Mouse (Mus musculus): Measurements from ENCODE around the gene Olfr1233. TPM values are rescaled to one million over a fixed set of nuclear protein-coding genes. Genes with fewer than 3 reads are reported as not detected.

The Olfr1233 gene
- not detected in 2 replicates for polyA plus RNA-seq (2015; fragmentation: Nextera tagmentation; extraction: Ambion mirVana)

DNA sequence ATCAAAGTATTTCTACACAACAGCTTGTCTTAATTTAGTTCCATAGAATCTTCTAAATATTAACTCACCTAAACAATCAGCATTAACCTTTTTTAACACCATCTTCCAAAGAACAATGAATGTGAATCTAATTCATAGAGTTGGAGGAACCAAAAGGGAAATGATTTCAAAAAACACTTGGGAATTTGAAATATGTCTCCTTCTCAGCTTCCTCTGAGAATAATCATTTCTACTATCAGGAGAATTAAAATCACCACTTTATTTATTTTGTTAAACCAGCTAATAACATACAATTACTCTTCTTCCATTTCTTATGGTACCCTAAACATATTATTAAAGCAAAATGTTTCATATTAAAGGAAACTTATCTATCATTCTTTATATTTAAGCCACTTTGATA, at the start of gene Olfr1233:
TSS of gene Olfr1233 (minus strand) at position 101 of the 400 bp plus-strand sequence.

DNA sequence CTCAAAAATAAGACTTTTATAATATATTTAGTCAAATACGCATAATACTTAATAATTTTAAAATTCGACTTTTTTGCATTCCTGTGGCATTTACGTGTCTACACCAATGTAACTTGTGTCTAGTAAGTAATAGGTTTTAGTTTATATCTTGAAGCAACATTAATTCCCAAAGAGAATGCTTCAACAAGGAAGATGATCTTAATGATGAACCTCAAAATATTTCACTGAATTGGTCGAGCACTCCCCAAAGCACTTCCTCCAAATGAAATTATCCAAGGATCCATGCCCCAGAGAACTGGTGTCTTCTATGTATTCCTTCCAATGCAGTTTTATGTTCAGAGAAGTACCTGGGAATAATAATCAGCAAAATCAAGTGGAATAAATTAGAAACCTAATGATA, 22.6 kb upstream of the Olfr1233 start, which contains the start of gene Olfr1234:
TSS of gene Olfr1234 (minus strand) at position 101 of the 400 bp plus-strand sequence.

DNA sequence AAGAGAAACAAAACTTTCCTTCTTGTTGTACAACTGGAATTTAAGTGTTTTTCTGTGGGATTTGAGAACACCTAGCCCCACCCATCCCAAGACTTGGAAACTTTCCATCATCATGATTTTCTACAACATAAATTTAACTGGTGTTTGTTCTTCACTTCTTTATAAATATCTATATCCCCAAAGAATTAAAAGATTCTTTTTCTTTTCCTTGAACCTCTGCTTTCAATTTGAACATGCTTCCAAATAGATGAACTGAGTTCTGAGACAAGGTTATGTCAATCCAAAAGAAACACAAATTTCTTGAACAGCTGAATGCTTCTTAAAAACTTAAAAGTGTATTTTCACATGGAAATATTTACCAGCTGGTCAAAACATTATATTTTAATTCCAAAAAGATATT, 12.6 kb downstream of the Olfr1233 start, which contains the start of gene Olfr1232:
TSS of gene Olfr1232 (minus strand) at position 101 of the 400 bp plus-strand sequence.

DNA sequence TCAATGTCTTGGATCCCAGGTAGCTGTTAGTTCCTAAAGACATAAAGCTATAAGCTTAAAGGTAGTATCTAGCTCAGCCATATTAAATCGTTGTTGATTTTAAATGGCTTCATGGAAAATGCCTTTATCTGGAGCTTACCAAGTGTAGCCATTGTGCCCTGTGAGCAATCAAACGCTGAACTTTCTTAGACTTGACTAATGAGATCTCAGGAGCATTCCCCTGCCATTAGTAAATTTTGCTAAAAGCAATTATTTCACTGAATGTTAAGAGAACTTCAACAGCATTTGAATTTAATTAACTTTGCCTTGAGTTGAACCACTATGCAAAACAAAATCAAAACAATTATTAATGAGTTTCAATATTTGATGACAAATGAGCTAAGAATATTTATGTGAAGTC, 35.2 kb downstream of the Olfr1233 start, which contains the start of gene Olfr1231:
TSS of gene Olfr1231 (minus strand) at position 101 of the 400 bp plus-strand sequence.

DNA sequence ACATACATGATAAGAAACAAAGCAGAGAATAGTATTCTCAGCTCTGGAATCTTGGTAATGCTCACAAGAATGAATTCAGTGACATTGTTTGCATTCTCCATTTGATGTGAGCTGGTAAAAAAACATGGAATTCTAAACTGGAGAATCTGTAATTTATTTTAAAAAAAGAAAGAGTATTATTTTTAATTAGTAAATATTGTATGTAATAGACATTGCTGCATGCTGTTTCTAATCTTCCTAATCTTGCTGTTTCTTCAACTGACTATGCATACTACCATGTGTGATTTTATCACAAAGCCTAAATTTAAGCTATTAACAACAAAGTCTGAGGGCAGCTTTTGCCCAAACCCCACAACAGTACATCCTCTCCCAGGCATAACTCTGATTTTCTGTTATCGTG, 45.0 kb downstream of the Olfr1233 start, which contains the start of gene Olfr1230:
TSS of gene Olfr1230 (minus strand) at position 101 of the 400 bp plus-strand sequence.

DNA sequence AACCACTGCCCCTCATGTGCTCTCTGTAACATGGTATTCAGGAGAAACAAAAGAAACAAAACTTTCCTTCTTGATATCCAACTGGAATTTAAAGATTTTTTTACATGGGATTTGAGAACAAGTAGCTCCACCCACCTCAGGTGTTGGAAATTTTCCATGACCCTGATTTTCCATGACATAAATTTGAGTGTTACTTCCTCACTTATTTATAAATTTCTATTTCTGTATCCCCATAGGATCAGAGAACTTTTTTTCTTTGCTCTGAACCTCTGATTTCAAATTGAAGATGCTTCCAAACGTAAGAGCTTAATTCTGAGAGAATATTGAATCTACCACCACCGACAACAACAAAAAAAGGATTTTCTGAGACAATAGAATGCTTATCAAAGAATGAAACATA, 54.3 kb downstream of the Olfr1233 start, which contains the start of gene Olfr1229:
TSS of gene Olfr1229 (minus strand) at position 101 of the 400 bp plus-strand sequence.

Other genes with a start within 250 kb of the Olfr1233 start
- gene Olfr1220, start 235.6 kb downstream of the Olfr1233 start, polyA plus RNA-seq (2015; fragmentation: Nextera tagmentation; extraction: Ambion mirVana): not detected in 2 replicates
- not detected in 2 replicates for gene Olfr1221, start 225.1 kb downstream of the Olfr1233 start, polyA plus RNA-seq (2015; fragmentation: Nextera tagmentation; extraction: Ambion mirVana)
- not detected in 2 replicates for gene Olfr1222, start 209.3 kb downstream of the Olfr1233 start, polyA plus RNA-seq (2015; fragmentation: Nextera tagmentation; extraction: Ambion mirVana)
- gene Olfr1223, start 190.8 kb downstream of the Olfr1233 start, polyA plus RNA-seq (2015; fragmentation: Nextera tagmentation; extraction: Ambion mirVana): not detected in 2 replicates
- not detected in 2 replicates for gene Olfr1224-ps1, start 178.3 kb downstream of the Olfr1233 start, polyA plus RNA-seq (2015; fragmentation: Nextera tagmentation; extraction: Ambion mirVana)
- gene Olfr1225, start 167.7 kb downstream of the Olfr1233 start, polyA plus RNA-seq (2015; fragmentation: Nextera tagmentation; extraction: Ambion mirVana): not detected in 2 replicates
- not detected in 2 replicates for gene Olfr1226, start 142.3 kb downstream of the Olfr1233 start, polyA plus RNA-seq (2015; fragmentation: Nextera tagmentation; extraction: Ambion mirVana)
- gene Olfr1228, start 88.3 kb downstream of the Olfr1233 start, polyA plus RNA-seq (2015; fragmentation: Nextera tagmentation; extraction: Ambion mirVana): not detected in 2 replicates
- gene Olfr1229, start 54.4 kb downstream of the Olfr1233 start, polyA plus RNA-seq (2015; fragmentation: Nextera tagmentation; extraction: Ambion mirVana): not detected in 2 replicates
- not detected in 2 replicates for gene Olfr1230, start 45.1 kb downstream of the Olfr1233 start, polyA plus RNA-seq (2015; fragmentation: Nextera tagmentation; extraction: Ambion mirVana)
- gene Olfr1231, start 35.3 kb downstream of the Olfr1233 start, polyA plus RNA-seq (2015; fragmentation: Nextera tagmentation; extraction: Ambion mirVana): not detected in 2 replicates
- gene Olfr1232, start 12.7 kb downstream of the Olfr1233 start, polyA plus RNA-seq (2015; fragmentation: Nextera tagmentation; extraction: Ambion mirVana): not detected in 2 replicates
- not detected in 2 replicates for gene Olfr1234, start 22.5 kb upstream of the Olfr1233 start, polyA plus RNA-seq (2015; fragmentation: Nextera tagmentation; extraction: Ambion mirVana)
- not detected in 2 replicates for gene Olfr1238, start 67.3 kb upstream of the Olfr1233 start, polyA plus RNA-seq (2015; fragmentation: Nextera tagmentation; extraction: Ambion mirVana)
- gene Olfr1239, start 78.0 kb upstream of the Olfr1233 start, polyA plus RNA-seq (2015; fragmentation: Nextera tagmentation; extraction: Ambion mirVana): not detected in 2 replicates
- not detected in 2 replicates for gene Olfr1240, start 100.6 kb upstream of the Olfr1233 start, polyA plus RNA-seq (2015; fragmentation: Nextera tagmentation; extraction: Ambion mirVana)
- gene Olfr1241, start 144.7 kb upstream of the Olfr1233 start, polyA plus RNA-seq (2015; fragmentation: Nextera tagmentation; extraction: Ambion mirVana): not detected in 2 replicates
- not detected in 2 replicates for gene Olfr1242, start 155.9 kb upstream of the Olfr1233 start, polyA plus RNA-seq (2015; fragmentation: Nextera tagmentation; extraction: Ambion mirVana)
- gene Olfr1243, start 189.1 kb upstream of the Olfr1233 start, polyA plus RNA-seq (2015; fragmentation: Nextera tagmentation; extraction: Ambion mirVana): not detected in 2 replicates
- gene Olfr1245, start 236.0 kb upstream of the Olfr1233 start, polyA plus RNA-seq (2015; fragmentation: Nextera tagmentation; extraction: Ambion mirVana): not detected in 2 replicates

Data from skeletal muscle tissue, postnatal 0 days (tissue).